Mouse (Mus musculus) bone marrow, adult 2 months (tissue): ENCODE measurements around the gene Sp2. TPM values are rescaled to one million over a fixed set of nuclear protein-coding genes. Genes with fewer than 3 reads are reported as not detected.

ENCODE experiments used
- H3K27ac ChIP-seq: fragments of 200-500 bp; 2 replicates; pipeline ENCODE4 v1.5.1; 2012; ENCODE audit warnings: low read depth, mild to moderate bottlenecking, control low read depth, inconsistent platforms, low read length; ENCODE audit not compliant: control insufficient read depth, poor library complexity, insufficient read depth
- H3K4me1 ChIP-seq: fragments of 200-500 bp; 2 replicates; pipeline ENCODE4 v1.6.1; 2011; ENCODE audit warnings: low read length; ENCODE audit not compliant: control insufficient read depth, insufficient read depth
- H3K4me3 ChIP-seq: fragments of 200-500 bp; replicated peaks from 2 replicates; pipeline ENCODE3; 2011; ENCODE audit warnings: mild to moderate bottlenecking, low read depth, low read length, control low read depth; ENCODE audit not compliant: control insufficient read depth
- CTCF ChIP-seq: fragments of 200-500 bp; IDR thresholded peaks from 2 replicates; pipeline ENCODE4 v1.5.1; 2011; ENCODE audit warnings: low read length, control low read depth; ENCODE audit not compliant: control insufficient read depth, insufficient read depth
- POLR2A ChIP-seq: fragments of 200-500 bp; IDR thresholded peaks from 2 replicates; pipeline ENCODE4 v1.6.1; 2011; ENCODE audit warnings: low read depth, mild to moderate bottlenecking, control low read depth, low read length, borderline replicate concordance; ENCODE audit not compliant: control insufficient read depth
- whole genome bisulfite sequencing: fragments of 180-500 bp; shearing (Covaris S2); methylation state at CpG from one replicate; pipeline ENCODE4 v1.1.7; 2018; 5-methylcytosine and 5-hydroxymethylcytosine counted together
- polyA plus RNA-seq: library from polyadenylated mRNA; stranded (reverse); fragments of >200 nt; gene quantifications from 2 replicates; pipeline ENCODE4 v1.2.4, GENCODE M21; 2011; ENCODE audit warnings: low replicate concordance; ENCODE audit not compliant: missing spikeins, insufficient read depth, insufficient read length

Sp2 gene
- polyA plus RNA-seq, 1 experiment: 16.9 TPM

DNA sequence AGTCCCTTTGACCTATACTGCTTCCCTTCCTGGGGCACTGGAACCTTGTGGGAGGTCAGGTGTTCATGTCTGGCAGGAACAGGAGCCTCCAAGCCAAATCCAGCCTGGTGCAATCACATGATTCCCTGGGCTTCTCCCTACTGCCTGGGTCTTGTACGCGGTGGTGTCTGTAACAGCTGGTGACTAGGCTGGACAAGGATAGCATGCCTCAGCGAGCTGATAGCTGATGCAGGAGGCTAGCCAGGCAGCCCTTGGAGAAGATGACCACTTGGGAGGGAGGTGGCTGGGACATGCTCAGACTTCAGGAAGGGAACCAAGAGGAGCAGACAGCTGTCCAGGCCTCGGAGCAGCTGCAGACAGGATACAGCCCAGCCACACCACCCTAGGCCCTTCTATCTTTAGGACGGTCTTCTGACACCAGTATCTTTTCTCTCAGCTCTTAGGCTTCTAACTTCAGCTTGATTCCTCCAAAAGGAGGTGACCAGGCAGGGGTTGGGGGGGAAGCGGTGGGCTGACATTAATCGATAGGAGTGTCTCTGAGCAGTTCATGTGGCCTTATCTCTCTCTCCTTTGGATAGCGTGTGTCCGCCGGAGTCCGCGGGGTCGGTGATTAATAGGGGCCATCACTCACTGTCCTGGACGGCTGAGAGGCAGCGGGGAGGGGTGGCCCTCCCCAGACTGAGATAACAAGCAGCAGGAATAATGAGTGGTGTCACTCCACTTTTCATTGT, 76.2 kb downstream of the Sp2 start:
- TF ChIP-seq POLR2A (no peak), CTCF (no peak)
- Histone ChIP-seq H3K27ac (no peak overlapping the region), H3K4me3 (no peak overlapping the region), H3K4me1 (no peaks in the 10 kb centered on the region)
- 81% methylated on average over 15 of the region's 15 CpGs for whole genome bisulfite sequencing

Other genes starting within 250 kb of the Sp2 start
- 27.5 and 37.0 TPM in 2 replicates for gene Snx11, start 205.4 kb downstream of the Sp2 start, polyA plus RNA-seq
- 43.1 and 60.2 TPM in 2 replicates for gene Cbx1, start 193.8 kb downstream of the Sp2 start, polyA plus RNA-seq
- 36.7 and 54.1 TPM in 2 replicates for gene Nfe2l1, start 153.0 kb downstream of the Sp2 start, polyA plus RNA-seq
- gene Copz2, start 133.1 kb downstream of the Sp2 start, polyA plus RNA-seq: 6.0 and 19.2 TPM in 2 replicates
- gene Cdk5rap3, start 66.5 kb downstream of the Sp2 start, polyA plus RNA-seq: 16.4 and 39.4 TPM in 2 replicates
- not detected in 2 replicates for gene Prr15l, start 54.9 kb downstream of the Sp2 start, polyA plus RNA-seq
- gene Pnpo, start 39.0 kb downstream of the Sp2 start, polyA plus RNA-seq: 65.6 and 132 TPM in 2 replicates
- gene Sp6, start 30.4 kb upstream of the Sp2 start, polyA plus RNA-seq: 1.00 TPM in 1 of 2 replicates, not detected in the other
- 3.0 and 6.7 TPM in 2 replicates for gene Scrn2, start 47.0 kb upstream of the Sp2 start, polyA plus RNA-seq
- gene Lrrc46, start 58.4 kb upstream of the Sp2 start, polyA plus RNA-seq: not detected in 2 replicates
- 21.1 and 25.1 TPM in 2 replicates for gene Mrpl10, start 58.6 kb upstream of the Sp2 start, polyA plus RNA-seq
- gene Osbpl7, start 67.7 kb upstream of the Sp2 start, polyA plus RNA-seq: 8.2 and 17.7 TPM in 2 replicates
- 0.77 and 2.2 TPM in 2 replicates for gene Tbx21, start 132.4 kb upstream of the Sp2 start, polyA plus RNA-seq
- gene Tbkbp1, start 168.5 kb upstream of the Sp2 start, polyA plus RNA-seq: 6.3 and 16.6 TPM in 2 replicates
- 66.4 and 67.4 TPM in 2 replicates for gene Kpnb1, start 204.9 kb upstream of the Sp2 start, polyA plus RNA-seq